In genomic region chr7:142255517-142255916, GRCm38 (mm10) we compare ENCODE assay signal across 9 mouse cellular contexts. TPM values are rescaled to one million over a fixed set of nuclear protein-coding genes. Genes with fewer than 3 reads are reported as not detected.
DNase-seq lines count a peak whose midpoint lies in the region; ATAC-seq and TF ChIP-seq lines count a peak whose summit lies in the region.
"Had no signal": no experiment of that assay in that cellular context is flagged by ENCODE, and none has a peak within 500 bp of the region (broad histone marks: within the 10 kb centered on the region; RNA-seq: fewer than 3 reads in every experiment).

No protein-coding gene starts in this region.

- no peak overlapping the region for H3K4me3 ChIP-seq in thymus, adult 2 months (ENCODE audit: control insufficient read depth, insufficient read depth, low read length)

- WGBS in thymus, adult 2 months: 0% methylated on average over 2 of the region's 2 CpGs

- TF ChIP-seq CTCF in thymus, adult 2 months (IDR thresholded peaks at IDR 0.05; ENCODE audit: borderline replicate concordance, control insufficient read depth, extremely low read depth, insufficient read depth, low read length, poor library complexity): no peak

- no peak for TF ChIP-seq POLR2A in thymus, adult 2 months (IDR thresholded peaks at IDR 0.05; ENCODE audit: control insufficient read depth, extremely low read depth, insufficient read depth, low read length, poor library complexity)

- no peak overlapping the region for H3K27ac ChIP-seq in thymus, adult 2 months (ENCODE audit: control insufficient read depth, insufficient read depth, low read length)

- peak; percentile 95 for ATAC-seq in megakaryocyte, adult 5-6 weeks (ENCODE audit: poor library complexity, severe bottlenecking)

- H3K4me1 ChIP-seq in thymus, adult 2 months (replicated peaks; ENCODE audit: control insufficient read depth, insufficient read depth, low read length): no peaks in the 10 kb centered on the region

- DNase-seq in gastrocnemius, postnatal 10 days: peak; percentile 32
- no peak for DNase-seq in gastrocnemius, postnatal 36 days
- peak; percentile 27 for DNase-seq in thymus, adult 2 months
- DNase-seq in thymus, postnatal 10 days (ENCODE audit: low spot score in 2 of 2): no peak
- peak; percentile 39 to 69 for DNase-seq in cerebellum, postnatal 25 days
- DNase-seq in layer of hippocampus, adult 11-12 months (ENCODE audit: low spot score): peak; percentile 19
- peak; percentile 8 for DNase-seq in thymus, postnatal 25 days

- no peaks in the 10 kb centered on the region for H3K27me3 ChIP-seq in thymus, adult 2 months (ENCODE audit: control insufficient read depth, insufficient read depth, low read length)

- intact Hi-C loops in gastrocnemius, postnatal 36 days (cut with DNase I): no loop called here

- no peaks in the 10 kb centered on the region for H3K36me3 ChIP-seq in thymus, adult 2 months (ENCODE audit: control insufficient read depth, insufficient read depth, low read length)

RNA-seq across cellular contexts. Expression of gene Gm2431, which starts 2.6 kb away (rescaled TPM):
- total RNA-seq in gastrocnemius, postnatal 10 days (2021): not detected
- not detected for total RNA-seq in gastrocnemius, postnatal 36 days (2021)
- not detected in 2 replicates for polyA plus RNA-seq in thymus, adult 2 months (2012; rRNA removed)
- total RNA-seq in megakaryocyte, adult 5-6 weeks (2015): not detected in 2 replicates
- not detected in 2 replicates for total RNA-seq in megakaryocyte, adult 5-6 weeks (2017)
- polyA plus RNA-seq: large intestine, adult 2 months had no signal

RNA-seq across cellular contexts. Expression of gene Gm40460, which starts 14.6 kb away (rescaled TPM):
- total RNA-seq in gastrocnemius, postnatal 10 days (2021): not detected
- not detected for total RNA-seq in gastrocnemius, postnatal 36 days (2021)
- 0.19 TPM in 1 of 2 replicates, not detected in the other for polyA plus RNA-seq in thymus, adult 2 months (2012; rRNA removed)
- total RNA-seq in megakaryocyte, adult 5-6 weeks (2015): not detected in 2 replicates
- not detected in 2 replicates for total RNA-seq in megakaryocyte, adult 5-6 weeks (2017)
- polyA plus RNA-seq: large intestine, adult 2 months had no signal

RNA-seq across cellular contexts. Expression of gene Gm4559, which starts 18.6 kb away (rescaled TPM):
- not detected for total RNA-seq in gastrocnemius, postnatal 10 days (2021)
- not detected for total RNA-seq in gastrocnemius, postnatal 36 days (2021)
- not detected in 2 replicates for polyA plus RNA-seq in thymus, adult 2 months (2012; rRNA removed)
- total RNA-seq in megakaryocyte, adult 5-6 weeks (2015): not detected in 2 replicates
- not detected in 2 replicates for total RNA-seq in megakaryocyte, adult 5-6 weeks (2017)
- polyA plus RNA-seq: large intestine, adult 2 months had no signal

RNA-seq across cellular contexts. Expression of gene Krtap5-5, which starts 25.7 kb away (rescaled TPM):
- total RNA-seq in gastrocnemius, postnatal 10 days (2021): not detected
- total RNA-seq in gastrocnemius, postnatal 36 days (2021): not detected
- polyA plus RNA-seq in thymus, adult 2 months (2012; rRNA removed): not detected in 2 replicates
- not detected in 2 replicates for total RNA-seq in megakaryocyte, adult 5-6 weeks (2015)
- total RNA-seq in megakaryocyte, adult 5-6 weeks (2017): not detected in 2 replicates
- polyA plus RNA-seq: large intestine, adult 2 months had no signal

RNA-seq across cellular contexts. Expression of gene Krtap5-1, which starts 41.4 kb away (rescaled TPM):
- not detected for total RNA-seq in gastrocnemius, postnatal 10 days (2021)
- total RNA-seq in gastrocnemius, postnatal 36 days (2021): not detected
- not detected in 2 replicates for polyA plus RNA-seq in thymus, adult 2 months (2012; rRNA removed)
- total RNA-seq in megakaryocyte, adult 5-6 weeks (2015): not detected in 2 replicates
- total RNA-seq in megakaryocyte, adult 5-6 weeks (2017): not detected in 2 replicates
- polyA plus RNA-seq: large intestine, adult 2 months had no signal

Comparison
In these comparisons a context has a peak if more than half of its experiments do, and no peak if none do; other contexts are left out.
1. DNase-seq: peak in gastrocnemius, postnatal 10 days (single experiment), thymus, adult 2 months (single experiment), cerebellum, postnatal 25 days (2 of 2), layer of hippocampus, adult 11-12 months (single experiment) and thymus, postnatal 25 days (single experiment); none in gastrocnemius, postnatal 36 days (0 of 2) and thymus, postnatal 10 days (0 of 2).